Mouse (Mus musculus): ENCODE results near the gene Palm2. TPM values are rescaled to one million over a fixed set of nuclear protein-coding genes. Genes with fewer than 3 reads are reported as not detected.

Gene Palm2
- polyA plus RNA-seq, 1 experiment from 2014 or later: 0.05 TPM

DNA sequence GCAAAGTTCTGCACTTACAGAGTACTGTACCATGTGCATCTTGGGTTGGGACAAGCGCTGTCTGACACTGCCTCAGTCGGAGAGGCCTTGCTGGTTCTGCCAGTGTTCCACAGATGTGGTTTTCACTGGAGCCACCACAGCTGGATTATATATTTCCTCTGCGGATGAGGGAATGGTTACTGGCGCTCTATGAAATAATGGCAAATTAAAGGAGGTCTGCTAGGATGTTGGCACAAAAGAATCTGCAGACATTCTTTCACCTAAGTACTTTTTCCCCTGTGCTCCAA is 135.0 kb downstream of the Palm2 start:
- 82% methylated on average over 4 of the region's 4 CpGs for WGBS (ENCODE audit: insufficient replicate concordance)
- Histone ChIP-seq H3K27me3 (ENCODE audit: insufficient read depth, low read length) (peaks cover 15% of the 10 kb centered on the region), H3K4me3 (ENCODE audit: low read depth, low read length) (no peak overlapping the region), H3K36me3 (replicated peaks; ENCODE audit: insufficient read depth, low read length) (no peaks in the 10 kb centered on the region), H3K9ac (replicated peaks) (no peak overlapping the region), H3K4me1 (ENCODE audit: insufficient read depth) (no peaks in the 10 kb centered on the region), H3K27ac (ENCODE audit: low read depth) (no peak overlapping the region), H3K4me2 (ENCODE audit: low read depth, low read length) (no peak overlapping the region), H3K9me3 (ENCODE audit: low read length) (no peaks in the 10 kb centered on the region)
- ATAC-seq (no peak), DNase-seq (no peak)
- no peak for TF ChIP-seq CTCF (IDR thresholded peaks at IDR 0.05; ENCODE audit: low read depth)
- no peak for TF ChIP-seq EP300 (IDR thresholded peaks at IDR 0.05; ENCODE audit: low read depth)

DNA sequence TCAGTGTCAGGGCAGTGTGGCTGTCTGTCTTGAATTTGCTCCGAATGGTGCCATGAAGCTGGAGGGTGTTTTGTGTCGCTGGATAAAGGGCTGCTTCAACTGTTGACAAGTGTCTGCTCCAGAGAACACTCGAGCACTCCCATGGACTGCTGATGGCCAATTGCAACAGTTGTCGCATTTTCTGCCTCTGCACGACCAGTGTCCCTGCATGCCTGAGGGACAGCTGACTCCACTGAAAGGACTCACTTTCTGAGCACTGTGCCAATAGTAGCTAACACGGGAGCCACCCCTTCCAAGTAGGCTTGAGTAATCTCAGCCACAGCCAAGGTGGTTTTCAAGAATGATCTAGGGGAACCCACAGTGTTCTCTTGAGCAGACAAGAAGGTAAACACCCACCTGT is 135.7 kb downstream of the Palm2 start:
- WGBS (ENCODE audit: insufficient replicate concordance): 62% methylated on average over 6 of the region's 6 CpGs
- ATAC-seq (no peak), DNase-seq (no peak)
- no peak for TF ChIP-seq EP300 (IDR thresholded peaks at IDR 0.05; ENCODE audit: low read depth)
- TF ChIP-seq CTCF (IDR thresholded peaks at IDR 0.05; ENCODE audit: low read depth): no peak
- no peak overlapping the region for H3K9ac ChIP-seq (replicated peaks)
- H3K9me3 ChIP-seq (ENCODE audit: low read length): no peaks in the 10 kb centered on the region
- H3K4me2 ChIP-seq (ENCODE audit: low read depth, low read length): no peak overlapping the region
- H3K36me3 ChIP-seq (replicated peaks; ENCODE audit: insufficient read depth, low read length): no peaks in the 10 kb centered on the region
- no peak overlapping the region for H3K4me3 ChIP-seq (ENCODE audit: low read depth, low read length)
- H3K27me3 ChIP-seq (ENCODE audit: insufficient read depth, low read length): peaks cover 15% of the 10 kb centered on the region
- no peak overlapping the region for H3K27ac ChIP-seq (ENCODE audit: low read depth)
- no peaks in the 10 kb centered on the region for H3K4me1 ChIP-seq (ENCODE audit: insufficient read depth)

DNA sequence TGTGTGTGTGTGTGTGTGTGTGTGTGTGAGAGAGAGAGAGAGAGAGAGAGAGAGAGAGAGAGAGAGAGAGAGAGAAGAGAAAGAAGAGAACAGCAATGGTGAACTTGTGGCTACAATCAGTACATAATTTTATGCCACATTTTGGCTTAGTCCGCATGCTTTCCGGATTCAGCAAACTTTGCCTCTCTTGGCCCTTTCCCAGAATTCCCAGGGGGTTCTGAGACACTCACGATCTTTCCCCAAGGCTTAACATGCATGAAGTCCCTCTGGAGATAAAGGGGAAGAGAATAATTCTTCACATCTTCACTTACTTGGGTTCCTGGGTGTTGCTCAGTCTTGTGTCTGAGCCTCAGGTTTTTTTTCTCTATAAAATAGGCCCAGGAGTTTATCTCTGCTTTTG is 136.2 kb downstream of the Palm2 start:
- ATAC-seq: no peak
- Histone ChIP-seq H3K4me1 (ENCODE audit: insufficient read depth) (no peaks in the 10 kb centered on the region), H3K36me3 (replicated peaks; ENCODE audit: insufficient read depth, low read length) (no peaks in the 10 kb centered on the region), H3K9ac (replicated peaks) (no peak overlapping the region), H3K27me3 (ENCODE audit: insufficient read depth, low read length) (peaks cover 15% of the 10 kb centered on the region), H3K4me3 (ENCODE audit: low read depth, low read length) (no peak overlapping the region), H3K4me2 (ENCODE audit: low read depth, low read length) (no peak overlapping the region), H3K9me3 (ENCODE audit: low read length) (no peaks in the 10 kb centered on the region), H3K27ac (ENCODE audit: low read depth) (no peak overlapping the region)
- no peak for DNase-seq
- 64% methylated on average over 3 of the region's 3 CpGs for WGBS (ENCODE audit: insufficient replicate concordance)
- TF ChIP-seq CTCF (IDR thresholded peaks at IDR 0.05; ENCODE audit: low read depth) (no peak), EP300 (IDR thresholded peaks at IDR 0.05; ENCODE audit: low read depth) (no peak)

DNA sequence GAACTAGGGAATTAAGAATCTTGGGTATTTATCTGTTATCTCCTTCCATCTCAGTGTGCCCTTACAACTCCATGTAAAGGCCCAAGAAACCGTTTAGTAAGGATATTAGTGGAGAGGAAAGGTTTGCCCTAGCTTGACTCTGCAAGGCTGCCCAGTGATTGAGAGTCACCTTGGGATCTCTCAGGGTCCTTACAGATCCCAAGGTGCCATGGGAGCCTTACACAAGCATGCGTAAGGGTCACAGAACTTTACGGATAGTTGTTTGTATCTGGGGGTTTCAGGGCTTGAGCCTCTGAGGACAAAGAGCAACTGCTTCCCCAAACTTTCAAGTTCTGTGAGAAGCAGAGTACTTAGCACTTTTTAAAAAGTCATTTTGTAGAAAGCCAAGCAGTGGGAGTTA is 140.1 kb downstream of the Palm2 start:
- H3K27ac ChIP-seq (ENCODE audit: low read depth): no peak overlapping the region
- DNase-seq (no peak), ATAC-seq (no peak)
- no peak overlapping the region for H3K4me2 ChIP-seq (ENCODE audit: low read depth, low read length)
- no peaks in the 10 kb centered on the region for H3K9me3 ChIP-seq (ENCODE audit: low read length)
- no peak overlapping the region for H3K4me3 ChIP-seq (ENCODE audit: low read depth, low read length)
- WGBS (ENCODE audit: insufficient replicate concordance): 70% methylated on average over 3 of the region's 3 CpGs
- no peak for TF ChIP-seq EP300 (IDR thresholded peaks at IDR 0.05; ENCODE audit: low read depth)
- TF ChIP-seq CTCF (IDR thresholded peaks at IDR 0.05; ENCODE audit: low read depth): no peak
- no peaks in the 10 kb centered on the region for H3K27me3 ChIP-seq (ENCODE audit: insufficient read depth, low read length)
- no peaks in the 10 kb centered on the region for H3K4me1 ChIP-seq (ENCODE audit: insufficient read depth)
- no peak overlapping the region for H3K9ac ChIP-seq (replicated peaks)
- H3K36me3 ChIP-seq (replicated peaks; ENCODE audit: insufficient read depth, low read length): no peaks in the 10 kb centered on the region

DNA sequence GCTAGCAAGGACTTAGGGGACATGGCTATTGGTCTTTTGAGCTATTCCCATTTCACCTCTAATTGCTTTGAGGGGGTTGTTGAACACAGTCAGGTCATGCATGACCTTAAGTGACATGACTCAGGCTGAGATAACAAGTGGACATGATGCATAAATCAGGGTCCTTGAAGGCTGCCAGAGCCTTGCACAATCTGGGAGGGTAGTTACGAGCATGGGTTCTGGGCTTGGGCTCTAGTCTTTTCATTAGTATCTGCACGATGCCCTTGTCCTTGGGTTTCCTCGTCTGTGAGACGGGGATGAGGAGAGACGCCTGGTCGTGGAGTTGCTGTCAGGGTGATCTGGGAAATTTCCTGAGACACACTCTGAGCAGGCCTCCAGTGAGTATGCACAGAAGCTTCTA is 140.6 kb downstream of the Palm2 start:
- no peaks in the 10 kb centered on the region for H3K27me3 ChIP-seq (ENCODE audit: insufficient read depth, low read length)
- 73% methylated on average over 6 of the region's 6 CpGs for WGBS (ENCODE audit: insufficient replicate concordance)
- H3K27ac ChIP-seq (ENCODE audit: low read depth): no peak overlapping the region
- no peak for TF ChIP-seq EP300 (IDR thresholded peaks at IDR 0.05; ENCODE audit: low read depth)
- no peak for TF ChIP-seq CTCF (IDR thresholded peaks at IDR 0.05; ENCODE audit: low read depth)
- H3K9me3 ChIP-seq (ENCODE audit: low read length): no peaks in the 10 kb centered on the region
- ATAC-seq (no peak), DNase-seq (no peak)
- H3K4me3 ChIP-seq (ENCODE audit: low read depth, low read length): no peak overlapping the region
- no peak overlapping the region for H3K4me2 ChIP-seq (ENCODE audit: low read depth, low read length)
- no peaks in the 10 kb centered on the region for H3K4me1 ChIP-seq (ENCODE audit: insufficient read depth)
- H3K9ac ChIP-seq (replicated peaks): no peak overlapping the region
- no peaks in the 10 kb centered on the region for H3K36me3 ChIP-seq (replicated peaks; ENCODE audit: insufficient read depth, low read length)

DNA sequence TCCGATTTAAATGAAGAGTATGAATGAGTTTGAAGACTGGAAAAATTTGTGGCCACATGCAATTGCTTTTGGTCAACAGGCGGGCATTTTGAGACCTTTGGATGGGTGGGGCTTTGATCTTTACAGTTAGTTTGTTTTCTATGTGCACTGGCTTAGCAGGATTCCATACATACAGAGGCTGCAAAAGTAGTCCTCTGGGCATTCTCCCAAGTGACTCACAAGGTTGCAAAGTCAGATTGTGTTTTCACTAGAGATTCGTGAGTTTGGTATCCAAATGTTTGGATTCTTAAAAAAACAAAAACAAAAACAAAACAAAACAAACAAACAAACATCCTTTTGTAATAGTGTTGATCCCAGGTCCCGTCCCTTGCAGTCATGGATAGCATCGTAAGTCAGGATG is 141.6 kb downstream of the Palm2 start:
- WGBS (ENCODE audit: insufficient replicate concordance): 70% methylated on average over 5 of the region's 5 CpGs
- H3K27me3 ChIP-seq (ENCODE audit: insufficient read depth, low read length): no peaks in the 10 kb centered on the region
- no peak for TF ChIP-seq CTCF (IDR thresholded peaks at IDR 0.05; ENCODE audit: low read depth)
- TF ChIP-seq EP300 (IDR thresholded peaks at IDR 0.05; ENCODE audit: low read depth): no peak
- H3K36me3 ChIP-seq (replicated peaks; ENCODE audit: insufficient read depth, low read length): no peaks in the 10 kb centered on the region
- DNase-seq: no peak
- no peak overlapping the region for H3K27ac ChIP-seq (ENCODE audit: low read depth)
- no peak for ATAC-seq
- no peak overlapping the region for H3K4me3 ChIP-seq (ENCODE audit: low read depth, low read length)
- H3K9me3 ChIP-seq (ENCODE audit: low read length): no peaks in the 10 kb centered on the region
- no peak overlapping the region for H3K9ac ChIP-seq (replicated peaks)
- H3K4me1 ChIP-seq (ENCODE audit: insufficient read depth): no peaks in the 10 kb centered on the region
- H3K4me2 ChIP-seq (ENCODE audit: low read depth, low read length): no peak overlapping the region

DNA sequence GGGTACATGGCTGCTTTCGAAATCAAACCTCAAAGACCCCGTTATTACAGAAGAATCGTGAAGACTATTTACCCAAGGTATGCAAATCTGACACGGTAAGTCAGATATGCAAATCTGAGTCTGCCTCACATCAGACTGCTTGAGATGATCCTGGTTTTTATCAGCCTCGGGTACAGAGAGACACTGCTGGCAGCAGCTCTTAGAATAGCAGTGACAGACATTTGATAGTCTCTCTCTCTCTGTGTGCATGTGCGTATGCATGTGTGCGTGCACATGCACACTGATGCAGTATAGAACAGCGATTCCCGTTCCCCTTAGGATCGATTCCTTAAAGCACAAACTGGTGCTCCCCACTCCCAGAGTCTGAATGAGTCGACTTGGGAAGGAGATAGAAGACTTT is 142.0 kb downstream of the Palm2 start:
- TF ChIP-seq CTCF (IDR thresholded peaks at IDR 0.05; ENCODE audit: low read depth) (no peak), EP300 (IDR thresholded peaks at IDR 0.05; ENCODE audit: low read depth) (no peak)
- Histone ChIP-seq H3K27me3 (ENCODE audit: insufficient read depth, low read length) (no peaks in the 10 kb centered on the region), H3K27ac (ENCODE audit: low read depth) (no peak overlapping the region), H3K9ac (replicated peaks) (no peak overlapping the region), H3K4me2 (ENCODE audit: low read depth, low read length) (no peak overlapping the region), H3K36me3 (replicated peaks; ENCODE audit: insufficient read depth, low read length) (no peaks in the 10 kb centered on the region), H3K4me3 (ENCODE audit: low read depth, low read length) (no peak overlapping the region), H3K4me1 (ENCODE audit: insufficient read depth) (no peaks in the 10 kb centered on the region), H3K9me3 (ENCODE audit: low read length) (no peaks in the 10 kb centered on the region)
- WGBS (ENCODE audit: insufficient replicate concordance): 77% methylated on average over 11 of the region's 11 CpGs
- no peak for DNase-seq
- ATAC-seq: no peak

All from liver, postnatal 0 days (tissue).